Mouse (Mus musculus): Measurements from ENCODE around the gene Dcpp3.
A peak's percentile ranks its signal among the peaks of the same experiment; 100 is the strongest.
"Not testable (repeated sequence)": the region's sequence is repeated elsewhere in the genome, so short reads cannot be mapped to it uniquely, and the experiment has no call there.

Gene Dcpp3

DNA sequence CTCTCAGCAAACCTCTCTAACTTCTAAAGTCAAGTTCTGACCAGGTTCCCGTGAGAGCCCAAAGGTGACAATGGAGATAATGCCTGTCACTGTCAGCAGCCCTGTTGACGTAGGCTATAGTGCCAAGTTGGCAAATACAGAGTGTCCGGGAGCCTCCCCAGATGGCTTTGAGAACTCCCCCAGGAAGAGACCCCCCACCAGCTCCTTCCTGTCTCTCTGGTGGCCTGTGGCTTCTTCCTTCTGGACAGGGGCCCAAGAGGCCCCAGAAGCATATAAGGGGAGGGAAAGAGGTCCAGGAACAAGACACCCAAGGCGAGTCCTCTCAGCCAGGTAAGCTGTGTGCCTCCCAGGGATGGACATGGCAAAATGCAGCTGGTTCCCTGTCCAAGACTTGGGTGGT is at the start of gene Dcpp3:
TSS of gene Dcpp3 (plus strand) at position 301 of the 400 bp plus-strand sequence.
- not testable (repeated sequence) for DNase-seq (ENCODE audit: low read depth, low spot score)

DNA sequence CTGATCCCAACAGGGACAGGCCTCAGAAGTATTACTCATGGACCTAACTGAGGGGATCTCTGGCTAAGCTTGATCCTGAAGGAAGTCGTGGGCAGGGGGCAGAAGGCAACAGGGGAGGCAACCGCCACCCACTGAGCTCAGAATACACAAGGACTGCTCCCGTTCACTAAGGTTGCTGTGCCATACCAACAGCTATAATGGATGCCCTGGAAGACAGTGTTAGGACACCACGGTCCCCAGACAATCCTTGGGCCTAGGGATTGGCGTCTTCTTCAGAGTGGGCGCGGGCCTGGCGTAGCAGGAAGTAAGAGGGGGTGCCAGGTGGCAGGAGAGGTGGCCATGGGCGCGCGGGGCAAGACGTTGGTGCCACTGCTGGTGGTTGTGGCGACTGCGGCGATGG is 49.5 kb upstream of the Dcpp3 start, which contains the start of gene Prss21:
TSS of gene Prss21 (plus strand) at position 301 of the 400 bp plus-strand sequence.
- no peak for DNase-seq (ENCODE audit: low read depth, low spot score)

DNA sequence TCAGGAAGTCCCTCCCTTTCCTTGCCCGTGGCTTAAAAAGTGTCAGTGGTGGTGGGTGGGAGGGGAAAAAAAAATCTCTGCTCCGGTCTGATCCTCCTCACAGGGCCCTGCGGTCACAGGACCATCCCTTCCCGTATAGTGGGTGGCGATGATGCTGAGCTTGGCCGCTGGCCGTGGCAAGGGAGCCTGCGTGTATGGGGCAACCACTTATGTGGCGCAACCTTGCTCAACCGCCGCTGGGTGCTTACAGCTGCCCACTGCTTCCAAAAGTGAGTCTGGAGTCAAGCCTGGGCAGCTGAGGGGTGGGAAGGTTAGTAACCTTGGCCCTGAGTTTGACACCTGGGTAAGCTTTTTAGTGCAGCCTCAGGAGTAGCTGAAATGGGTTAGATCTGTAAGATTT is 48.7 kb upstream of the Dcpp3 start:
- no peak for DNase-seq (ENCODE audit: low read depth, low spot score)

DNA sequence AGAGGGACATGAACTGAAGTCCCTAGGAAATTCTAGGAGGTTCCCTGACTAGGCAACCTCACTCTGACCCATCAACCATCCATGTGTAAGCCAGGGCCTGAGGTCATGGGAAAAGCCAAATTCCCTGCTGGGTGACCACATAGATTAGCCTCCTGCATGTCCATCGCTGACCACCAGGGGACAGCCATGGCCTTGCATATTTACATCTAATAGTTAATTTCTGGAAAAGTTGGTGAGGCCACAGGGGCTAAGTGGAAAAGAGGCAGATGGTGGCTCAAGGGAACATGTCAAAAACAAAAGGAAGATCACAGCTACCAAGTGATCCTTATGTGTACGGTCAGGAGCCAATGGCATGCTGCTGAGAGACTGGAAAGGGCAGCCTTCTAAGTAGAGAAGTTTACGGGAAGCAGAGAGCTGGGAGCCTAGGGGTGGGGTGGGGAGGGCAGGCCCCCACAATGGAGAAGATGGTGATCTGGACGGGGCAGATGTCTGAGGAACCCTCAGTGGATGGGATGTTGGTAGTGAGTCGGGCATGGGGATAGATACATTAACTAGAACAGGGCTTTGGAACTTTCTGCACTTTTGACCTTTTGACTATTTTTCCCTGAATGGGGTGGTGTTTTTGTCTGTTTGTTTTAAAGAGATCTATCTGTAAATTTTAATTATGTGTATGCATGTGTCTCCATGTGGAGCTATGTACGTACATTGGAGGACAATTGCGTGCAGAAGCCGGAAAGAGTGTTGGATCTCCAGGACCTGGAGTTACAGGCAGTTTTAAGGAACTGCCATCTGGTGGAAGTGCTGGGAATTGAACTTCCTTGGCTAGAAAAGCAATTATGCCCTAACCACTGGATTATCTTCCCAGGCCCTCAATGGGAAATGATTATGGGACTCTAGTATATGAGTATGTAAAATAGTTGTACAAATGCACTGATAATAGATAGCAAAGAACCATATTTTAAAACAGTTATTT is 43.1 kb upstream of the Dcpp3 start:
- no peak for DNase-seq (ENCODE audit: low read depth, low spot score)

DNA sequence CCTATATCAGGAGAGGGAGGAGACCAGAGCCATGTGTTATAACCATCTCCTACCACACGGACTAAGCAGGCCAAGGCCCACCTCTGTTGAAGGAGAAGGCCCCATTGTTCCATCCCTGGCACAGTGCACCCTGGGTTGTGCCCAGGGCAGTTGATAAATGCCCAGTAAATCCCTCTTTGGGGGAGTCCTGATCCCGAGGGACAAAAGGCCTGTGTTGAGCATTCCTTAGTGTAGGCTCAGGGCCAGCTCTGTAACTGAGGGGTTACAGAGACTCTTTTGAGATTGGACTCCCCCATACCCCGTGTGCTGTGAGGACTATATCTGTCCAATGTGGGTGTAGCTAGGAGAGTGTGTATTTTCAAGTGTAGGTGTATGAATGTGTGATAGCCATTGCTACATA is 40.5 kb upstream of the Dcpp3 start:
- peak; percentile 24 for DNase-seq (ENCODE audit: low read depth, low spot score)

DNA sequence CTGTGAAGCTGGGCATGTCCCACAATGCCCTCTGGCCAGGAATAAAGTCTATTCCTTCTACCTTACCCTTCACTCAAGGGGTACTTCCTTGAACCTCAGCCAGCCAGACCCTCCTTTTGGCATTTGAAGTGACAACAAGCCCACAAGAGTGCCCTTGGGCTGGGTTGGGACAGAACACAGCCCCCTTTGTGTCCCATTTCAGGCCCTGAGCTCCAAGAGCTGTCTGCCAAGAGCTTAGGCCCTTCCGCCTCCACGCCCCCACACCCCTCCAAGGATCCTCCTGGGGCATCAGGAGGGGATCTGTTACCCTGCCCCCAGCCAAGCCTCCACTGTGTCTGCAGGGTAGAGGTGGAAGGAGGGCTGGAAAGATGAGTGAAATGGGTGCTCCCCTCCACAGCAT is 40.1 kb upstream of the Dcpp3 start:
- no peak for DNase-seq (ENCODE audit: low read depth, low spot score)

DNA sequence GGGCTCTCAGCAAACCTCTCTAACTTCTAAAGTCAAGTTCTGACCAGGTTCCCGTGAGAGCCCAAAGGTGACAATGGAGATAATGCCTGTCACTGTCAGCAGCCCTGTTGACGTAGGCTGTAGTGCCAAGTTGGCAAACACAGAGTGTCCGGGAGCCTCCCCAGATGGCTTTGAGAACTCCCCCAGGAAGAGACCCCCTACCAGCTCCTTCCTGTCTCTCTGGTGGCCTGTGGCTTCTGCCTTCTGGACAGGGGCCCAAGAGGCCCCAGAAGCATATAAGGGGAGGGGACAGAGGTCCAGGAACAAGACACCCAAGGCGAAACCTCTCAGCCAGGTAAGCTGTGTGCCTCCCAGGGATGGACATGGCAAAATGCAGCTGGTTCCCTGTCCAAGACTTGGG is 36.7 kb upstream of the Dcpp3 start, which contains the start of the genes Dcpp1 and Dcpp2:
TSS of gene Dcpp1 (plus strand) at position 301 of the 400 bp plus-strand sequence.
TSS of gene Dcpp2 (plus strand) at position 305 of the 400 bp plus-strand sequence.
- DNase-seq (ENCODE audit: low read depth, low spot score) = not testable (repeated sequence)

DNA sequence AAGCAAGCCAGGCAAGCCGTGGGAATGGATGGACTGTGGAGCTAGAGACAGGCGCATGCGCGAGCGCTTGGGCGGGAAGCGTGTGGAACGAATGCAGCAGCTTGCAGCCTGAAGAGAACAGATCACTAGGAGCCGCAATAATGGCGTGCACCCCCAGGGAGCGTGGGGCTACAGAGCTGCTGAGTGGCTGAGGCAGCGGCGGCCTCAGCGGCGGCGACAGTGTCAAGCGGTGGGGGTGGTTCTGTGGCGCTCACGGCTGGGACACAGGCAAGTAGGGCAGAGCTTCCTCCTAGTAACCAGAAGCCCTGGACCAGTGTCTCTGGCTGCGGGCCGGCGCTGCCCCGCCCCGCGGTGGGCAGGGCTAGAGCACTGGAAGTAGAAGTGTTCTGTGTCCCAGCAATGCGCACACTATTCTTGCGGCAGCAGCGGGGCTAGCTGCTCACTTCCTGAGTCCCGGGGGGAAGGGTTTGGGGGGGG is 7.3 kb downstream of the Dcpp3 start:
- peak; percentile 77 for DNase-seq (ENCODE audit: low read depth, low spot score)

DNA sequence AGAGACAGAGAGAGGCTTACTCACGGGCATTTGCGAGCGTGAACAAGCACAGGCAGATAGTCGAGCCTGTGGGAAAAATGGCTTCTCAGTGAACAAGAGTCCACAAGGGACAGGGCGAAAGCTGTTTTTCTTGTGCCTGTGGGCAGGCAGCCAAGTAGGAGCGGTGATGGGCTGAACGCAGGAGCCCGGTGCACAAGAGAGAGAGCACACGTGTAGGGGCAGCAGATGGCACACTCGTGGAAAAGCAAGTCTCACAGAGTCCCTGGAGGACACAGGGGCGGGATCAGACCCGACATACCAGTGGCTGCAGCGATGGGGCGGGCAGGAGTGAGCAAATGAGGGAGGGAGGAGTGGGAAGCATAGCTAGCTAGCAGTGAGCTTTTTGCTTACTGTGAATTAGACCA is 7.8 kb downstream of the Dcpp3 start:
- DNase-seq (ENCODE audit: low read depth, low spot score) = peak; percentile 32

DNA sequence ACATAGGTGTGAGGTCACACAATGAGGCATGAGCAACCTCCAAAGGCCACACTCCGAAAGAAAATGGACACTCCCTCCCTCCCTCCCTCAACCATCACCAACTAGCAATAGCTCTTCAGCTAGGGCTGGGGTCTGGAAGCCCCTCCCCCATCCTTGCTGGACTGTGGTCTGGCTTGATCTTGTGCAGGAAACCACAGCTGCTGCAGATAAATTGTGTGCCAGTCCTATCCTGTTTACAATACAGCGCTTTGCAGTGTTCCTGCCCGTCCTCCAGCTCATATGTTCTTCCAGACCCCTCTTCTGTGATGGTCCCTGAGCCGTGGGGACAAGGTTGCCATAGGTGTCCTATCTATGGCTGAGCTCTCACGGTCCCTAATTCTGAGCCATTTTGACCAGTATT is 13.9 kb downstream of the Dcpp3 start:
- no peak for DNase-seq (ENCODE audit: low read depth, low spot score)

DNA sequence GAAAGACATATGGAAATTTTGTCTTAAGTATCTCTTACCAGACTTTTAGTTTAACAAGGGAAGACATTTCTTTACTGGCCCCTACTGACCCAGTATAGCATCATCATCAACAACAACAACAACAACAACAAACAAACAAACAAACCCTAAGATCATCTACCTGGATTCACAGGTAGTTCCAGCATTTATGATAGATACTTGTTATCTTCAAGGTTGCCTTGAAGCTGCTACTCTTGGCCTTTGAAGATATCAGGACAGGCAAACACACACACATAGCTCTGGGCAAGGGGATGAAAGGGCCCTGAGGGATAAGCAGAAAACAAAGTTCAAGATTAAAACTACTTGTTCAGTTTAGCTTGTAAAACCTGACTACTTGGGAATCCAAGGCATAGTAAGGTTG is 24.1 kb downstream of the Dcpp3 start, which contains the start of gene Sbp:
TSS of gene Sbp (plus strand) at position 301 of the 400 bp plus-strand sequence.
- no peak for DNase-seq (ENCODE audit: low read depth, low spot score)

DNA sequence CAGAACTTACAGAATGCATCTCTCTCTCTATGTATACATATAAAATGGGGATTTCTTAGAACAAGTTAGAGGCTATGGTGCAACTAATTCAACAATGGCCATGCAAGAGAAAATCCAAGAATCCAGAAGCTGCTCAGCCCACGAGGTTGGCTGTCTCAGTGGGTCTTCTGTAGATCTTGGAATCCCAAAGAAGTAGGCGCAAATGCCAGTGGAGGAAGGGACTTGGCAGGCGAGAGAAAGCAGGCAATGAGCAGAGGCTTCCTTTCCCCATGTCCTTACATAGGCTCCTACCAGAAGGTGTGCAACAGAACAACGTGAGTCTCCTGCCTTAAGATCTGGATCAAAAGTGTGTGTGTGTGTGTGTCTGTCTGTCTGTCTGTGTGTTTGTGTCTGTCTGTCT is 30.2 kb downstream of the Dcpp3 start:
- not testable (repeated sequence) for DNase-seq (ENCODE audit: low read depth, low spot score)

DNA sequence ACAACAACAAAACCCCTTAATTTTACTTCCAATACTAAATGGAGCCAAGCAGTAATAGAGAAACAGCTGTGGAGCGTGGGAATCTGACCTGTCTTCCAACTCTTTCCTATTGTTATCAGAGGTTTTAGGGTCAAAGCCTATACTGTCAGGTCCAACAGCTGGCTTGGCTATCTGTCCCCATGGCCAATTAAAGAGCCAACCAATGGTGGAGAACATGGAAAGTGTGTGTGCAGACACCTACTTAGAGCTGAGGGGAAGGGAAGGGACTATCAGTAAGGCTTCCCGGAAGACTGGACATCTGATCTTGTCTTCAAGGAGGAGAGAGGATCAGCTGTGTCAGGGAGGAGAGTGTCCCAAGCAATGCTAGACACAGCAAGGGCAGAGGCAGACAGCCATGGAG is 31.8 kb downstream of the Dcpp3 start:
- DNase-seq (ENCODE audit: low read depth, low spot score) = no peak

DNA sequence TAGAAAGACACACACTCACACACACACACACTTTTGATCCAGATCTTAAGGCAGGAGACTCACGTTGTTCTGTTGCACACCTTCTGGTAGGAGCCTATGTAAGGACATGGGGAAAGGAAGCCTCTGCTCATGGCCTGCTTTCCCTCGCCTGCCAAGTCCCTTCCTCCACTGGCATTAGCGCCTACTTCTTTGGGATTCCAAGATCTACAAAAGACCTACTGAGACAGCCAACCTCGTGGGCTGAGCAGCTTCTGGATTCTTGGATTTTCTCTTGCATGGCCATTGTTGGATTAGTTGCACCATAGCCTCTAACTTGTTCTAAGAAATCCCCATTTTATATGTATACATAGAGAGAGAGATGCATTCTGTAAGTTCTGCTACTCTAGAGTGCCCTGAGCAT is 33.6 kb downstream of the Dcpp3 start:
- DNase-seq (ENCODE audit: low read depth, low spot score) = not testable (repeated sequence)

DNA sequence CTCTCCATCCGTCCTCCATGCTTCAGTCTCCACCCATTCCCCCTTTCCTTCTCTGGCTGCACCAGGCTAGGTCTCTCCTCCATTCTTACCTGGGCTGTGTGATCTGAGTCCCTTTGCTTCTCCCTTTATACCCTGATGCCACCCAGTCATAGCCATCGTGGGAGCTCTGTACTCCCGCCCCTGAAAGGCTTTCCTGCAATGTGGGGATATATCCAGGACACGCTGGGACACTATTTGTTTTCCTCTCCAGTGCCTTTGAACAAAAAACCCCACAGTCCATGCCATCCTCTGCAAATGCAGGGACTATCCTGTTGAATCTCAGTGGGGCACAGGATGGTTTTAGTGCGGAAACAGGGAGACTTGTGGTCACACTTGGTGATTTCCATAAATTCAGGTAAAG is 37.9 kb downstream of the Dcpp3 start, which contains the start of gene Sbpl:
TSS of gene Sbpl (minus strand) at position 101 of the 400 bp plus-strand sequence.
- no peak for DNase-seq (ENCODE audit: low read depth, low spot score)

DNA sequence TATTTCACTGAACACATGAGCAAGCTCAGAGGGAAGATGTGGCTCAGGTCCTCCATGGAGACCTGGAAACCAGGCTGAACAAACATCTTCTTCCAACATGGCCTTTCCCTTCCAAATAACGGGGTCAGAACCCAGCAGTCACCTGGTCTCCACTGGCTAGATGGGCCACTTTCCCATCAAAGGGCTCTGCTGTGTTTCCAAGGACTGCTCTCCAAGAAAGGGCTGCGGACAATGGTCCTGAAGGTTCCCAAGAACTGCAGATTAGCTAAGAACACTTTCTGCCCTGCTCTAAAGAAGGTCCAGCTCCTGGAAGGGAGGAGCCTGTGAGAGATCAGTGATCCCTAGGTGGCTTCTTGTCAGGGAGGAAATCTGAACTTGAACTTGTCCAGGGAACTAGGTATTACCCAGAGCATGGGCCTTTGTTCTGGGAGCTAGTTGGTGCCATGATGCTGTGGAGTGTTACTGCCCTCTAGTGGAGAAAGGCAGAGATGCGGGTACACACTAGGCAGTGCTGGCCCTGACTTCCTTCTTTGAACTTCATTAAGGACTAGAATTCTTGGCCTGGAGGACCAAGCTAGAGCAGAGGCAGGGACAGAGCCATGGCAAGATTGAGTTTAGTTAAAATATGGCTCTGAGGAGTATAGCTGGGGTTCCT is 43.0 kb downstream of the Dcpp3 start:
- DNase-seq (ENCODE audit: low read depth, low spot score) = peak; percentile 62

DNA sequence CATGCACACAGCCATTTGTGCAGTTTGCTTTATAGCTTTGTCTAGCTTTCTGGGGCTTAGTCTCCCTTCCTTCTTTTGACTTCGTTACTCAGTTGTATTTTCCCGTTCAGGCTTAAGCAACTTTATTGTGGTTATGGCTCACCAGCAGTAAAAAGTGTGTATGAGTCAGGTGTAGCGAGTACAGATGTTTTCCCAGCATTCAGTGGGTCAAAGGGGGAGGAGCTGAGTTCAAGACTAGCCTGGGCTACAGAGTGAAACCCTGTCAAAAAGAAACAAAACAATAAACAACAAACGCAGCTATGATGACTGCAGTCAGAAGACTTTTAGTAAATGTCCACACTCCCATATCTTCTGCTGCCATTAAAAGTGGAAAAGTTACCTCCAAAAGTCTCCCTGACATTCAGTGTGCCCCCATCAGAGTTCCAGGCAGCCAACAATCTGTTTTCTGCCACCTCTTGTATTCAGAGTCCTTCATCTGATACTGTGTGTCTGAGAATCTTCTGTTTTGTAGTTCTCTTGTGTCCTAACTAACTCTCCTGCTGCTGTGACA is 44.4 kb downstream of the Dcpp3 start:
- no peak for DNase-seq (ENCODE audit: low read depth, low spot score)

DNA sequence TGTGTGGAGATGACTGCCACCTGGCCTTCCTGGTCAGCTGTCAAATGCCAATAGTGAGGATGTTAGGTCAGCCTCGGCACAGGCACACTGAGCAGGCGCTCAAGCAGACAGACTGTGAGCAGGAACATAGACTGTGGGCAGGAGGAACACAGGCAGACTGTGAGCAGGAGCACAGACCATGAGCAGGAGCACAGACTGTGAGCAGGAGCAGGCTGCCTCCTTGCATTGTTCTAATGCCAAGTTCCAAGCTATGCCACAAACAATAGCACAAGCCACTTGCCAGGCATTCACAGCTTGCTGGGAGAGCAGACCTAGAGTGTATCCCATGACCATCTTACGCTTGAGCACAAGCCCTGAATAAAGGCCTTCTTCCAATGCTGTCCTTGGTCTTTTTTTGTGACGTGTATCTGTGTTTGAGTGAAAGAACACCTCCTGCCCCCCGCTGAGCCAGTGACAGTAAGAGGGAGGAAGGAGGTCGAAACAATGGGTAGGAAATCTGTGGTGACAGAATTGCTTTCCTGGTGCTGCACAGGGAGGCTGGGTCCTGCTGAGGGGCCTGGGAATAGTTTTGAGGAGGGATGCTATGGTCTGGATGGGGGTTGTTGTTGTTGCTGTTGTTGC is 48.7 kb downstream of the Dcpp3 start:
- no peak for DNase-seq (ENCODE audit: low read depth, low spot score)

DNA sequence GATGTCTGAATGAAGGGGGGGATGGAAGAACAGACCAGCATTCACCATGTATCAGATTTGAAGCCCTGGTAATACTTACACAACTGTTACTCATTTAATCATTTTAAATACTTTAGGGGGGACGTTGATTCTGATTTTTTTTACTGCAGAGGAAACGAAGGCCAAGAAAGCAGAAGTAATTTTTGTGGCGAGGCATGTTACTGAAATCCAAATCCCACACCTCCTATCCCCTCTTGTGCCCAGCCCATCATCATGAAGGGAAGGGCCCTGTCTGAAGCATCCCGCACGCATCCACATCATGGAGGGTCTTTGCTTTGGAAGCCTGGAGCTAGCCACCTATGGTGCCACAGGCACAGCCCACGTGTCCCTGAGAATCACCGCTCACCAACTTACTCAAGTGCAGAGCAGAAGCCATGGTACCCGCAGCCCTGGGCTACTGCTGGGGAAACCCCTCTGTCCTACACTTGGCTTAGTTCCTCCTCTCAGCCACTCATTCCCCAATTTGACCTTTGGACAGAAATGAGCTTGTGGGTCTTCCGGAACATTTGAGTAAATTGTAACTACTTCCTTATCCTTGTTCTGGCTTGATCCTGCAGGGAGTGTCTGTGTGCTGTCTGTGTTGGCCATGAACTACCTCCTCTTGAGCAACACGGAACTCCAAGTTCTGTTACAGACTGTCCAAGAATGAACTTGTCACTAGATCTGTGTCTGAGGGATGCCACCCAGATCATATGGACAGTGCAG is 49.6 kb downstream of the Dcpp3 start:
- DNase-seq (ENCODE audit: low read depth, low spot score) = no peak

DNA sequence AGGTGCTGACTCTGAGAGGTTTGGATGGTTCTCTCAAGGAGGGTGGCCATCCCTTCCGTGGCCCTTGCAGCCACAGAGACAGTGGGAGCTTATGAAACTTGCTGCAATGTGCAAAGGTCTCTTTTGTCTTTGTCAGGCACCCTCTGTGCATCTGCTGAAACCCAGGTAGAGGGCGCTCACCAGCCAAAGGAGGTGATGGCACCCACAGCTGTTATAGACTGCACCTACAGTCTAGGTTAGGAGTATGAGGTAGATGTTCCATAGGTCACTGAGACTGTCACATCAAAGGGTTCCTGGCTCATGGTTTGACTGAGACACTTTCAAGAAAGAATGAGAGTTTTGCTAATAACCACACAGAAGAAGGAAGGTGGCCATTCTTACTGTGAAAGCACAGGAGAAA is 51.5 kb downstream of the Dcpp3 start:
- DNase-seq (ENCODE audit: low read depth, low spot score) = no peak

Measured in brain, embryonic 18.5 days (tissue).